In the genomic region with DNA sequence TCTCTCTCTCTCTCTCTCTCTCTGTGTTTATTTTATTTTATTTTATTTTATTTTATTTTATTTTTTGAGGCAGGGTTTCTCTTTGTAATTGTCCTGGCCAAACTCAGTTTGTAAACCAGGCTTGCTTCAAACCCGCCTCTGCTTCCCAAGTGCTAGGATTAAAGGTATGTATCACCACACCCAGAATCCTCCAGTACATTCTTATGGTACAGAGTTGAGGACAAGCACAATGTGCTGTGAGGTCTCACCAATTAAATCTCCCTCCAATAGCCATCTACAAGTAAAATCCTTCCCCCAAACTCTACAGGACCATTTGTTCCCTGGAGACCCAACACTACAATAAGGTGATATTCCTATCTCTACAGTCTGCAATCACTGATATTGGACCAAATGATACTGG, we compare ENCODE assay signal across 26 mouse cellular contexts.
"Had no signal": no experiment of that assay in that cellular context is flagged by ENCODE, and none has a peak within 500 bp of the region (broad histone marks: within the 10 kb centered on the region; RNA-seq: fewer than 3 reads in every experiment).

No protein-coding gene starts in this region.

- H3K9me3 ChIP-seq: heart, embryonic 13.5 days; heart, embryonic 15.5 days; hindbrain, embryonic 13.5 days; hindbrain, embryonic 15.5 days; kidney, embryonic 15.5 days; limb, embryonic 13.5 days; limb, embryonic 15.5 days; liver, embryonic 12.5 days had no signal

- H3K4me1 ChIP-seq: heart, embryonic 13.5 days; heart, embryonic 15.5 days; hindbrain, embryonic 13.5 days; hindbrain, embryonic 15.5 days; kidney, embryonic 15.5 days; limb, embryonic 13.5 days; limb, embryonic 15.5 days; liver, embryonic 12.5 days had no signal

- H3K36me3 ChIP-seq: heart, embryonic 13.5 days; heart, embryonic 15.5 days; hindbrain, embryonic 13.5 days; hindbrain, embryonic 15.5 days; kidney, embryonic 15.5 days; limb, embryonic 13.5 days; limb, embryonic 15.5 days; liver, embryonic 12.5 days had no signal

- DNase-seq: gastrocnemius, adult 2 months; gastrocnemius, postnatal 10 days; gastrocnemius, postnatal 36 days; heart, adult 11 months; heart, adult 2 months; heart, postnatal 14 days; heart, postnatal 36 days; kidney, adult 11 months; kidney, adult 2 months; kidney, adult 9 months; kidney, postnatal 14 days; kidney, postnatal 36 days; layer of hippocampus, adult 9-11 months; layer of hippocampus, postnatal 36 days; left cerebral cortex, postnatal 4 days had no signal

- H3K27ac ChIP-seq: gastrocnemius, adult 2 months; heart, adult 2 months; heart, embryonic 13.5 days; heart, embryonic 15.5 days; hindbrain, embryonic 13.5 days; hindbrain, embryonic 15.5 days; hindbrain, postnatal 0 days; kidney, embryonic 15.5 days; kidney, postnatal 0 days; limb, embryonic 13.5 days; limb, embryonic 15.5 days; liver, embryonic 12.5 days; liver, embryonic 14.5 days had no signal

- H3K9ac ChIP-seq: heart, embryonic 13.5 days; heart, embryonic 15.5 days; hindbrain, embryonic 13.5 days; hindbrain, embryonic 15.5 days; kidney, embryonic 15.5 days; limb, embryonic 13.5 days; limb, embryonic 15.5 days; liver, embryonic 12.5 days; liver, embryonic 14.5 days had no signal

- H3K4me3 ChIP-seq: gastrocnemius, adult 2 months; heart, adult 2 months; heart, embryonic 13.5 days; heart, embryonic 15.5 days; hindbrain, embryonic 13.5 days; hindbrain, embryonic 15.5 days; kidney, embryonic 15.5 days; limb, embryonic 13.5 days; limb, embryonic 15.5 days; liver, embryonic 12.5 days had no signal

- H3K27me3 ChIP-seq: heart, embryonic 13.5 days; heart, embryonic 15.5 days; hindbrain, embryonic 13.5 days; hindbrain, embryonic 15.5 days; kidney, embryonic 15.5 days; limb, embryonic 13.5 days; limb, embryonic 15.5 days; liver, embryonic 12.5 days had no signal
